In the genomic region with DNA sequence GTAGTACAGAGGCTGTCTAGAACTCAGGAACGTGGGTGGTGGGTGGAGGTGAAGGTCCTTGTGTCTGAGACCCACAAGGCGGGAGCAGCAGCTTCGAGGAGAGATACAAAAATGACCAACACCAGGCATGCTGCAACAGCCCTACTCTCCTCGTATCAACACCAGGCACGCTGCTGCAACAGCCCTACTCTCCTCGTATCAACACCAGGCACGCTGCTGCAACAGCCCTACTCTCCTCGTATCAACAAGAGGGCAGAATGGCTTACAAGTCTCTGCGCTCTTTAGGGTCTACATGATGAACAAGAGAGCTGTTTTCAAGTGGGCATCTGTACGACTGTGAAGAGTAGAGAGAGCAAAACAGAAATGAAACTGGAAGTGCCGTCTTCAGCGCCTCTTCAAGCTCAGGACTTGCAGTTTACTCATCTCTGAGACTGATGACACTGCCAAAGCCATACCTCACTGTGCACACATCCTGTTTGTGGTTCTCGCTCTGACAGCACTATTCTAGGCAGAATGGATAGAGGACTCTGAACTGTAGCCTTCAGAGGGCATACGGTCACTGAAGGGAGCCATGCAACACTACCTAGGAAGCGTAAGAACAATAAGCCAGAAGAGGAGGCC, we compare ENCODE assay signal across 9 mouse cellular contexts.
DNase-seq lines count a peak whose midpoint lies in the region; ATAC-seq and TF ChIP-seq lines count a peak whose summit lies in the region.
"Had no signal": no experiment of that assay in that cellular context is flagged by ENCODE, and none has a peak within 500 bp of the region (broad histone marks: within the 10 kb centered on the region; RNA-seq: fewer than 3 reads in every experiment).

No protein-coding gene starts in this region.

- no peaks in the 10 kb centered on the region for H3K36me3 ChIP-seq in kidney, adult 2 months (ENCODE audit: control insufficient read depth, insufficient read depth, low read length)
- peaks cover 84% of the 10 kb centered on the region for H3K36me3 ChIP-seq in megakaryocyte, embryonic 14.5 days (replicated peaks; ENCODE audit: low read length)

- WGBS in kidney, adult 2 months = 67% methylated on average over 15 of the region's 15 CpGs

- no peak for TF ChIP-seq CTCF in kidney, adult 2 months (conservative IDR thresholded peaks at IDR 0.05; ENCODE audit: insufficient read depth, insufficient read length, low read depth, low read length)

- peak; percentile 69 to 71 for ATAC-seq in hematopoietic stem cell, adult 5-6 weeks (replicated peaks in 1 of 2; ENCODE audit: insufficient read depth in 1 of 2, low FRiP score in 2 of 2, low TSS enrichment in 1 of 2, low read depth in 1 of 2, poor library complexity in 2 of 2, severe bottlenecking in 2 of 2)

- TF ChIP-seq POLR2A in kidney, adult 2 months (IDR thresholded peaks at IDR 0.05; ENCODE audit: low read depth, low read length) = no peak

- H3K4me3 ChIP-seq in kidney, adult 2 months (ENCODE audit: insufficient read depth, low read depth, low read length) = peak overlapping the region; percentile 17; the same call in 1 of the 2 replicates
- H3K4me3 ChIP-seq in megakaryocyte, embryonic 14.5 days (replicated peaks) = peak overlapping the region; percentile 90
- H3K4me3 ChIP-seq: stomach, embryonic 15.5 days had no signal

- no peaks in the 10 kb centered on the region for H3K27me3 ChIP-seq in kidney, adult 2 months (replicated peaks; ENCODE audit: control insufficient read depth, insufficient read depth, low read length)
- no peaks in the 10 kb centered on the region for H3K27me3 ChIP-seq in megakaryocyte, embryonic 14.5 days (replicated peaks)
- H3K27me3 ChIP-seq: stomach, embryonic 15.5 days had no signal

- H3K4me1 ChIP-seq in kidney, adult 2 months (ENCODE audit: control insufficient read depth, insufficient read depth, low read length) = peaks cover 14% of the 10 kb centered on the region
- peaks cover 79% of the 10 kb centered on the region for H3K4me1 ChIP-seq in megakaryocyte, embryonic 14.5 days
- H3K4me1 ChIP-seq: stomach, embryonic 15.5 days had no signal

- no peak for DNase-seq in kidney, adult 2 months
- DNase-seq in kidney, adult 8-10 months = no peak
- DNase-seq in thymus, postnatal 25 days = peak; percentile 62
- DNase-seq in embryo, embryonic 10 days (ENCODE audit: low spot score) = no peak
- DNase-seq in embryo, embryonic 10.5 days (ENCODE audit: low spot score) = no peak
- no peak for DNase-seq in right cerebral cortex, postnatal 25 days

- H3K9me3 ChIP-seq in megakaryocyte, embryonic 14.5 days = no peaks in the 10 kb centered on the region
- H3K9me3 ChIP-seq: stomach, embryonic 15.5 days had no signal

- H3K27ac ChIP-seq in kidney, adult 2 months (ENCODE audit: insufficient read depth, low read depth, low read length) = no peak overlapping the region
- H3K27ac ChIP-seq: stomach, embryonic 15.5 days had no signal
